Mouse (Mus musculus) lung, adult 2 months (tissue): ENCODE results near the gene Smarcad1.

ENCODE experiments used
- CTCF ChIP-seq: fragments of 200-500 bp; IDR thresholded peaks from 2 replicates; pipeline ENCODE4 v1.5.1; 2011; ENCODE audit warnings: mild to moderate bottlenecking, low read length, control low read depth; ENCODE audit not compliant: insufficient read depth
- POLR2A ChIP-seq: fragments of 200-500 bp; IDR thresholded peaks from 2 replicates; pipeline ENCODE4 v1.6.1; 2011; ENCODE audit warnings: low read depth, mild to moderate bottlenecking, control low read depth, low read length, borderline replicate concordance; ENCODE audit errors: extremely low read depth

DNA sequence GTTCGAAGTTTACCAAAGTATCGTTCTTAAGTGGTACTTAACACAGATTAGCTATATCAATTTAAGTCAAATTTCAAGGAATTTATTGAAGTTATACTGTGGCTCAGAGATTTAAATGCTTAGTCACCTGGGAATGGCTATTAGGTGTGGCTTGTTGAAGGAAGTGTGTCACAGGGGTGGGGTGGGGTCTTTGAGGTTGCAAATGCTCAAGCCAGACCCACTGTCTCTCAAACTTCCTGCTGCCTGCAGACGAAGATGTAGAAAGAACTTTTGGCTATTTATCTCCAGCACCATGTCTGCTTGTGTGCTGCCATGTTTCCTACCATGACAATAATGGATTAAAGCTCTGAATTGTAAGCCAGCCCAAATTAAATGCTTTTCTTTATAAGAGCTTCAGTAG lies 40.2 kb upstream of the Smarcad1 start:
- TF ChIP-seq CTCF (no peak), POLR2A (no peak)
